Mouse (Mus musculus) testis, adult 2 months (tissue): ENCODE measurements around the gene Taco1.
"Not testable (repeated sequence)": the region's sequence is repeated elsewhere in the genome, so short reads cannot be mapped to it uniquely, and the experiment has no call there.

ENCODE experiments used
- CTCF ChIP-seq: fragments of 200-500 bp; IDR thresholded peaks from 2 replicates; pipeline ENCODE4 v1.5.1; 2012; ENCODE audit warnings: low read depth, mild to moderate bottlenecking, inconsistent platforms, low read length, moderate library complexity; ENCODE audit not compliant: control insufficient read depth, insufficient read depth, insufficient replicate concordance
- POLR2A ChIP-seq: fragments of 200-500 bp; IDR thresholded peaks from 2 replicates; pipeline ENCODE4 v1.6.1; 2012; ENCODE audit warnings: low read depth, mild to moderate bottlenecking, inconsistent platforms, low read length, moderate library complexity; ENCODE audit not compliant: control insufficient read depth

GRCm38 (mm10) chr11:106032074-106032473 lies 33.8 kb upstream of the Taco1 start:
- not testable (repeated sequence) for TF ChIP-seq CTCF, POLR2A
